Mouse (Mus musculus) testis, postnatal 14 days (tissue): Measurements from ENCODE around the gene Ngef.
"Not testable (repeated sequence)": the region's sequence is repeated elsewhere in the genome, so short reads cannot be mapped to it uniquely, and the experiment has no call there.

ENCODE experiments used
- DNase-seq: peaks from one replicate; pipeline ENCODE4 v3.0.0; 2021; ENCODE audit warnings: low spot score

The Ngef gene

GRCm38 (mm10) chr1:87472576-87472975, 101.1 kb downstream of the Ngef start:
- no peak for DNase-seq

DNA sequence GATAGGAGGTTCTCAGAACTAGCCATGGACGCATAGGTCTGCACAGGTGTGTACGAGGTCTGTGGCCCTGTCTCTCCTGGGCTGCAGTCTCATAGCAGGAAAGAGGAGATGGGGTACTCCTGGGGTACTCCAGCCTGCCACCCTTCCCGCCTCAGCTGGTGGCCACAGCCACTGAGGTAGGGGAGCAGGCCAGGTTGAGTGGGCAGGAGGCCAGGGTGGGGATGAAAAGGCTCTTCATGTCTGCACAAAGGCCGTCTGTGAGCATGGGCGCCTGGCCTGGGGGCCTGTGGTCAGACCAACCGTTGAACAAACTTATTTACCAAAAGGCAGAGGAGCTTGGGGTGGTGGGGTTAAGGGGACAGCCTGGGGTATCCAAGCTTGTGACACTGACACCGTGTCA, 101.8 kb downstream of the Ngef start:
- no peak for DNase-seq

DNA sequence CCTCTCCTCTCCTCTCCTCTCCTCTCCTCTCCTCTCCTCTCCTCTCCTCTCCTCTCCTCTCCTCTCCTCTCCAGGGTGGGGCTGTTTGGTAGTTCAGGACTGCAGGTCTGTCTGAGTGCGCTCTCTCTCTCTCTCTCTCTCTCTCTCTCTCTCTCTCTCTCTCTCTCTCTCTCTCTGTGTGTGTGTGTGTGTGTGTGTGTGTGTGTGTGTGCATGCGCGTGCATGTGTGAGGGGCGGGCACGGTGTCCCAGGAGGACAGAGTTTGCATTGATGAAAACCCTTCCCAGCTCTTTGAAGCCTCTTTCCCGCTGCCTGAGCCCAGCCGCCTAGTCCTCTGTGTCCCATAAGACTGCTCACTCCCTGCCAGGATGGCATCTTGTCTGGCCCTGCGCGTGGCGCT, 103.7 kb downstream of the Ngef start, which contains the start of gene Snorc:
TSS of gene Snorc (plus strand) at position 301 of the 400 bp plus-strand sequence.
- not testable (repeated sequence) for DNase-seq

GRCm38 (mm10) chr1:87468321-87468720, 105.3 kb downstream of the Ngef start:
- no peak for DNase-seq

DNA sequence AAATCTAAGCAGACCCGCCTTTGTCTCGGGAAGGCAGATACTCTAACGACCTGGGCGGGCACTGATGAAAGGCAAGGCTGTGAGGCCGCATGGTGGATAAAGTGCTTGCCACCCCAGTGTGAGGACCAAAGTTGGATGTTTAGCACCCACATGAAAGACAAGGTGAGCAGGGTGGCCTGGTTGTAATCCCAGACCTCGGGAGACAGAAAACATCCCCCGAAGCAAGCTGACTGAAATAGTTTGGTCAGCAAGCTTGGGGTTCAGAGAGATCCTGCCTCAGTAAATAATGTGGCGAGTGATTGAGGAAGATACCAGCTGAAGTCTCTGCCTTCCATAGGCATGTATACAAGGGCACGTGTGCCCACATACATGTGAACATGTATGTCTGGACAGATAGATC, 106.2 kb downstream of the Ngef start:
- no peak for DNase-seq

DNA sequence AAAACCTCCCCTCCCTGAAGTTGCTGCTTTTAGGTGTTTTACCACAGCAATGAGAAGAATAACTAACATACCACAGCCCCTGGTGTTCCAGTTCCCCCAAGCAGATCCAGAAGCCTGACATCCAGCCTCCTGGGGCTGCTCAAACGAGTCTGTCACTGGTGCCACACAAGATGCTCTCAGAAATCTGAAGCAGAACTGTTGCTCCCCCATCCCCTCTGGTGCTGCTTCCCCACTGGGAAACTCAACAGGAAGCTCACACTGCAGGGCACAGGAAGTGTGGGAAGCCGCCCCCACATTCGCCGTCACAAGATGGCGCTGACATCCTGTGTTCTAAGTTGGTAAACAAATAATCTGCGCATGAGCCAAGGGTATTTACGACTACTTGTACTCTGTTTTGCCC, 113.8 kb downstream of the Ngef start:
- DNase-seq: not testable (repeated sequence)

DNA sequence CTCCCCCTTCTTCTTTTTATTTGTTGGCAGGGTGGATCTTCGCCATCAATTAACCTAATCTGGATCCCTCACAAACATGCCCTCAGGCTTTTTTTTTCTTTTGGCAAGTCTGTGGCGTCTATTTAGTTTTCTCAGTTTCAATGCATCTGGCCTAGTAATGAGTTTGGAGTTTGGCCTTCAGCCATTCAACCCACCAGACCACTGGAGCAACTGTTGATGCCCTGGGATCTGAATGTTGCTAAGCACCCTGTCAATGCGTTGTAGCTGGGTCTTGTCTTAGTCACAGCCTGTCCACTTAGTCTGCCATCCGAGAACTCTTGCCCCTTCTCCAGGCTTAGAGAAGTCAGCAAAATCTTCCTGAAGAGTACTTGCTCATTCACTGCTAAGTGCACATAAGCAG, 115.6 kb downstream of the Ngef start:
- no peak for DNase-seq

GRCm38 (mm10) chr1:87456425-87456824, 117.2 kb downstream of the Ngef start:
- no peak for DNase-seq

DNA sequence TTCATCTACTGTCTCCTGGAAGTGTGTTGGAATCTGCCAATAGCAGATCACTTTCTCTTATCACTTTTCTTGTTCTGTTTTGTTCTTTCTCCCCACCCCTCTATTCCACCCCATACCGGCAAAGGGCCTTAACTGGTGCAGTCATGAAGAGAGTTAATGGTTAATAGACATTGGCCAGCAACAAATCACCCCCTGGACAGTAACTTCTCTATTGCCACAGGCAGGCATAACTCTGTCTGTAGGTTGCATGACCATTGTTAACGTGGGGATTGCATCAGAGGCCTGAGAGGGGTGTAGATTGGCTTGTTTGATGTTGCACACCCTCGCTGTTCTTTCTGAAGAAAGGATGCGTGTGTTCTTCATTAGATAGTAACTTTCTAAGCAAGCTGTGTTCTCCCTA, 124.2 kb downstream of the Ngef start:
- DNase-seq: no peak

- DNase-seq: no peak
Measured at GRCm38 (mm10) chr1:87447183-87448104, 126.2 kb downstream of the Ngef start.

DNA sequence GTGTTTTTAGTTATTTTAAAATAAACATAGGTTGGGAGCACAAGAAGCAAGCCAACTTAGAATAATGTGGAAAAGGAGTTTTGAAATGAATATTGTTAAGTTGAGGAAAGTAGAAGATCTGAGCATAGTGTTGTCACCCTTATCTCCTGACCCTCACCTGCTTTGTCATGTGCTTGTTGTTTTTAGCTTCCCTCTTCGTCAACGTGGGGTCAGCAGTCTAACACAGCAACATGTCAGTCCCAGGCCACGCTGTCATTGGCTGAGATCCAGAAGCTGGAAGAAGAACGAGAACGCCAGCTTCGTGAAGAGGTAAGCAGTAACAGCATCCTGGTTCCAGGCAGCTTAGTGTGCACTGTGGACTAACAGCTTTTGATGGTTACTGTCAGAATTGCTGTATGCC, 137.1 kb downstream of the Ngef start:
- no peak for DNase-seq

DNA sequence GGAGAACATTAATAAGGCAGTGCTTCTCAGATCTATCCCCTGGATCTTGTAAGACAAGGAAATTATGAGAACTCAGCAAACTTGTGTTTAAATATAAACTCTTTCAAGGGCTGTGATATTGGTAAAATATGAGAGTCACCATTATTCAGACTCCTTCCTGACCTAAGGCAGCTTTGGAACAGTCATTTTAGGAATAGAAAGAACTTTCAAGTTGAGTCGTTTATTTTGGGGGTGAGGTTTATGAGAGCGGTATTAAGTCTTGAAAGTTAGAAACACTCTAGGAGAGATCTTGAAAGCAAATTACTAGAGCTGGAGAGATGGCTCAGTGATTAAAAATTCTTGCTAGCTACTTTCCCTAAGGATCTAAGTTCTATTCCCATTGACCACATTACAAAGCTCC, 138.5 kb downstream of the Ngef start:
- no peak for DNase-seq
